Mouse (Mus musculus): ENCODE results near the gene Smc6. TPM values are rescaled to one million over a fixed set of nuclear protein-coding genes. Genes with fewer than 3 reads are reported as not detected.

Gene Smc6
- 137 TPM for total RNA-seq (2023)

GRCm38 (mm10) chr12:11265382-11266281 lies at the start of gene Smc6, which contains the start of gene Gen1:
TSS of gene Smc6 (plus strand) at chr12:11265886.
TSS of gene Gen1 (minus strand) at chr12:11265801.

Other genes starting within 250 kb of the Smc6 start
- not detected for gene Kcns3, start 114.8 kb upstream of the Smc6 start, total RNA-seq (2023)
- gene Msgn1, start 56.9 kb upstream of the Smc6 start, total RNA-seq (2023), result not detected
- 3.1 TPM for gene Gen1, start 85 bp upstream of the Smc6 start, total RNA-seq (2023)
- gene Vsnl1, start 170.7 kb downstream of the Smc6 start, total RNA-seq (2023), result not detected
- gene Rad51ap2, start 190.2 kb downstream of the Smc6 start, total RNA-seq (2023), result not detected